Mouse (Mus musculus) embryonic fibroblast, embryonic 13.5 days (primary cell): ENCODE measurements around the gene Hpd.

ENCODE experiments used
- CTCF ChIP-seq: IDR thresholded peaks from 2 replicates; pipeline ENCODE4 v1.5.1; 2011; ENCODE audit warnings: mild to moderate bottlenecking, control low read depth, low read length, moderate library complexity, borderline replicate concordance; ENCODE audit not compliant: insufficient read depth
- POLR2A ChIP-seq: IDR thresholded peaks from 2 replicates; pipeline ENCODE4 v1.6.1; 2011; ENCODE audit warnings: low read depth, mild to moderate bottlenecking, control low read depth, low read length, moderate library complexity

- no peak for TF ChIP-seq CTCF
- TF ChIP-seq POLR2A, result no peak
These were observed 991 bp downstream of the Hpd start for GRCm38 (mm10) chr5:123181536-123181935.
